Mouse (Mus musculus) cerebellum, adult 8-10 months (tissue): ENCODE measurements around the gene Dnpep.

Experiments
- DNase-seq: peaks from one replicate; pipeline ENCODE4 v3.0.0; 2022

Gene Dnpep

DNA sequence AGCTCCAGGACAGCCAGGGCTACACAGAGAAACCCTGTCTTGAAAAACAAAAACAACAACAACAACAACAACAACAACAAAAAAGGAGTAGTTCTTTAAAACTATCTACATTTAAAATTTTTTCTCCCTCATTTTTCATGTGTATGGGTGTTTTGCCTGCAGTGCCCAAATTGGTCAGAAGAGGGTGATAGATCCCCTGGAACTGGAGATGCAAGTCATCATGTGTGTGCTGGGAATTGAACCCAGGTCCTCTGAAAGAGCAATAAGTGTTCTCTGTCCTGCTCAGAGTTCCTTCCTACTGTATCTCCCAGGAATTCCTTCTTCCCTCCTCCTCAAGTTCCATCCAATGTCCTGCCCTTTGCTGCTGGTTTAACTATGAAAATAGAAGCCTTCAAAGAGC lies 9.7 kb upstream of the Dnpep start:
- DNase-seq: no peak

DNA sequence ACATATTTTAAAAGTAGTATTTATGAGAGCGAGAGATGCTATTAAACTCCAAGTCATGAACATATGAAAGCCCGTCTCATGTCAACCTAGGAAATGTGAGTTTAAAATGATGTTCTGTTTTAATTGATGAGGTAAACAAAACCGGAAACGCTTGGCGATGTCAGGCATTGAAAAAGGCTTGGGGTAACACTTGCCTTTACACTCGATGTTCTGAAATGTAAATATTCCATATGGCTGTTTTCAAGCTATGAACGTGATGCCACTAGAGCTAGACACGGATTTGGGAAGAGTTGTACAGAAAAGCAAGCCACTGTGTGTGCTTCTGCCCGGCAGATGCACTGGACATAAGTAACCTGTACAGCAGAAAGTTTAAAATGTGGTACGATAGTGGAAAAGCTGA lies 1.4 kb upstream of the Dnpep start:
- DNase-seq: no peak

DNA sequence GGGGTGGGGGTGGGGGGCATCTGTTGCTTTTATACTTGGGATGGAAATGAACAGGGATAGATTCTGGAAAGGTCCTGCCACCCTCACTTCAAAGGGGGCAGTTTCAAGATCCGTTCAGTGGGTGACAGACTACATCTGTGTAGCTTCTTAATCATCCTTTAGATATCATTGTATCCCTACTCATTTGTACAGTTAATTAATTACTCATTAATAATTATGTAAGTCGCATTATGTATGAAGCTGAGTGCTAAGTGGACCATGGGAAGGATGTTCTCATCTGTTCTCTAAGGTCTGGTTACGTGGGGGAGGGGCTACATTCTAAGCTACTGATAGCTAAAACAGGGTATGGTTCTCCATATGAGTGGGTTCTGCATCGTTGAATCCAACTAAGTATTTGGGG lies 946 bp upstream of the Dnpep start:
- DNase-seq: no peak

DNA sequence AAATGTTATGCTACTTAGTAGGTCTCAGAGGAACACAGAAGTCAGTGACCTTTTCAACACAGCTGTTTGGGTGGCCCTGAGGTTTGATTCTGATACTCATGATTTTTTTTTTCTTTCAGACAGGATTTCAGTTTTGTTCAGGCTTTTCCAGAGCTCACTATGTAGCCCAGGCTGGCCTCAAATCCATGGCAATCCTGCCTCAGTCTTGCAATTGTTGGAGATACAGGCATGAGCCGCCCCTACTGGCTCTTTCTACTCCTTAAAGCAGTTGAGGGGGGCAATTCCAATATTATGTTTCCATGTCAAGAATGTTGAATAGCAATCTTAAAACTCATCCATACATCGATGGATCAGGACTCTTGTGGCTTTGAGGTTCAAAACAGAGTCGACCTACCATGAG lies 511 bp upstream of the Dnpep start:
- DNase-seq: peak; percentile 44

DNA sequence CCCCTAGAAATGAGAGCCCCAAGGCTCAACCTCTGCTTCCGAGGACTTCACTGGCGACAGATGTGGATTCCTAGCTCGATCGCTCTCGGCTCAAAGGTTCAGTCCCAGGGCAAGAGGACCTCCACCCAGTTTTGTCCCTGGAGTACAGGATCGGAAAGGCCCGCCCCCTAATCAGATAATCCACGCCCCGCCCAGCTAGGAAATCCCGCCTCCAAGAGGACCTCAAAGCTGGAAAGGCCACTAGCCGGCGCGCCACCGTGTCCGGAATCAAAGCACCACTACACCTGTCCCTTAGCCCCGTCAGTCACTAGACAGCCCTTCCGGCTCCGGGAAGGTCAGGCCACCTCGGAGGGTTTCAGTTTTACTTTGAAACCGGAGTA lies 939 bp downstream of the Dnpep start:
- peak; percentile 87 for DNase-seq

DNA sequence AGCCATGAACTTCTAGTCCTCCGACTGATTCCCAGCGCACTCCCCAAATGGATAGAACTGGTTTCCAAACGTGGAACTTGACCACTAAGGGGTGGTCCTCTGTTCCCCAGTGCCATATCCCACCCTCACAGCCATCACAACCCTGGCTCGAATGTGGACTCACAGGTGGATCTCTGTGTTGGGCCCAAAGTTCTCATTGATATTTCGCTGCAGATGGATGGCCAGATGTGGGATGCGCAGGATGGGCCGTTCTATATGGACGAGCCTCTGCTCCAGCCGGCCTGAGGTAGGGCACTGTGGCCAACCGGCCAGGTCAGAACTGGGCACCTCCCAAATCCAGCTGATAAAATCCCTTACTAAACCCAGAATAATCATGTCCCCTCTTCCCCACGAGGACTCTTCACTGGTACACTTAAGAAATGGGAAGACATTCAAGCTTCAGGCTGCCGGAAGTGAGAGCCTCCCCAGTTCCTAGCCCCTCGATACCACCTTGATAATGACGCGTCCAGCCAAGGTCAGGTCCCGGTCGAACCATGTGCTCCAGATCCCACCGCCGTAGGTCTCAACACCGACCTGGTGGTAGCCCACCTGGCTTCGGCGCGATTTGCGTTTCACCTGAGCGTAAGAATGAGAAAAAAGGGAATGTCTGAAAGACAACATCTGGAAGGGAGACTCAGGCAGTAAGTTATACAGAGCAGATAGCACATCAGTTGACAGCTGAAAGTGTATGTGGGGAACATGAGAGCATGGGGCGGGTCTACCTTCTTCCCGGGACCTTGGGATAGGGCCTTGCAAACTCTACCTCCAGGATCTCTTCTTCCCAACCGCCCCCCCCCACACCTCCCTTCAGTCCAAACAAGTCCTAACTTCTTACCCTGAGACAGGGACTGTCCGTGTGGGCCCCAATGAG lies 2.1 kb downstream of the Dnpep start:
- peak; percentile 50 for DNase-seq

DNA sequence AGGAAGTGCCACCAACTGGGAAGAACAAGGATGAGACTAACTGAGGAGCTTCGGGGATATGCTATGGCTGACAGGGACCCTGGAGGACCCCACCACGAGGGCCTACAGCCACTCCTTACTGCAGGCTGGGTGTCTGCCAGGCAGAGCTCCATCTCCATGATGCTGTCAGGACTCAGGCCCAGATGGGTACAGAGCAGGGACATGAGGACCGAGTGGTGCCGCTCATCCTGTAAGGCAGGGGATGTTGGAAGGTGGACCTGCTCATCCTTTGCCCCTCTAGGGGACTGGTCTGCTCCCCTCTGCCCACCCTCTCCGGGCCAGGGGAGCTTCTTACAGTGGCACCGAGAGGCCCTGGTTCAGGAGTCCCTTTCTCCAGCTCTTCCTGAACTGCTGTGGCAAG lies 2.8 kb downstream of the Dnpep start:
- DNase-seq: peak; percentile 28

DNA sequence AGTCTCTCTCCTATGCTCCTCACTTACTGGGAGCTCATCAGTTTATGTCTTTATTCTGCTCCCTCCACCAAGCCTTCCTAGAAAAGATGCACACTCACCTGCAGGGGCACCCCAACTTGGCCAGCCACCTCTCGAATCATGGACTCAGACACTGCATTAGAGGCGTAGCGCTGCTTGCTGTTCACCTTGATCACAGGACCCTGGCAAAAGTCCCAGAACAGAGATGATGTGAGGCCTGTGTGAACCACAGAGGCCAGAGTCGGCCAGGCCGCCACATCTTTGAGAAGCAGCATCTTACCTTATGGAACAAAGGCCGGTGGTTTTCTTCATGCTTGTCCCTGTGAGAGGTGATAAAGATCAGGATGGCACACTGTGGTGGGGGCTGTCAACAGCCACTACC lies 6.1 kb downstream of the Dnpep start:
- no peak for DNase-seq

DNA sequence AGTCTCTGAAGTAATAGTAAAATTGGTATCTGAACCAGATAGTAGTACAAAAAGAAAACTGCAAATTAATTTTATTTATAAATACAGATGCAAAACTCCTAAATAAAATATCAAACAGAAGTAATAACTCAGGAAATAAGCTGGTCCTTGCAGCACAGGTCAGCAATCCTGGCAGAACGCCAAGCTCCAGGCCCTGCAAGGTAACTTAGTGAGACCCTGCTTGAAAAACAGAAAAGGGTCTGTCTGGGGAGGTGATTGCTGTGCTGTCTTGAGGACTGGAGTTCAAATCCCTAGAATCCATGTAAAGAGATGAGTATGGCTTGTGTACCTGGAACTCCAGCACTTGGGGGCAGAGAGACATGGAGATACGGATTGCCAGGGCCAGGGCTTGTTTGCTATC lies 13.1 kb downstream of the Dnpep start:
- no peak for DNase-seq

DNA sequence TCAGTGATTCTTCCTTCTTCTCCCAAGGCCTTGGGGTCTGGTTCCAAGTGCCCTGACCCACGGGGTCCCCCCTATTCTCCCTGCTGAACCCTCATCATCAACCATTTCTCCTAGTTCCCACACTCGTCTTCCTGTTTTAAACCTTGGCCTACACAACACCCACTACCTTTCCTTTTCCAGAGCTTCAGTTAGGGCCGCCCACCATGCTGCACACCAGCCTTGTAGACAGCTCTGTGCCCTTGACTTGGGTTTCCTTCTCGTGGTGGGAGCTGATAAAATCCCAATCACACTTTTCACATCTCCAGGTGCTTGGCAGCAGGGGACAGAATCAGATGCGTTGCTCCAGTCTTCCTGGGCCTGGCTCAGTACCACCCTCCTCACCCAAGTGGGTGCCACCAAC lies 23.5 kb downstream of the Dnpep start:
- DNase-seq: no peak

DNA sequence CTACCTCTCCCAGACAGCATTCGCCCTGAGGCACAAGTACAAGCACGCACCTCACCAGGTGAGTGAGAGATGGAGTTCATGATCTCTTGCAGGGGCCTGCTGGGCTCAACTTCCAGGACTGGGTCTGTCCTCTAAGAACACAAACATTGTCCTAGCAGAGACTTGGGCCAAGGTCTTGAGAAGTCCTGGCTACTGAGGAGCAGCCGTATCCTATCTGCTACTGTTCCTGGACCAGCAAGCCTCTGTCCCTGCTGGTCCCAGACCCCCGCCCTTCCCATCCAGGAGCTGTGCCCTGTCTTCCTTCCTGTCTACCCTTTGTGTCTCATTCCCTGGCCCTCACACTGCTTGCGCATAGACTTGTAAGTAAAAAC lies 24.5 kb downstream of the Dnpep start:
- no peak for DNase-seq

DNA sequence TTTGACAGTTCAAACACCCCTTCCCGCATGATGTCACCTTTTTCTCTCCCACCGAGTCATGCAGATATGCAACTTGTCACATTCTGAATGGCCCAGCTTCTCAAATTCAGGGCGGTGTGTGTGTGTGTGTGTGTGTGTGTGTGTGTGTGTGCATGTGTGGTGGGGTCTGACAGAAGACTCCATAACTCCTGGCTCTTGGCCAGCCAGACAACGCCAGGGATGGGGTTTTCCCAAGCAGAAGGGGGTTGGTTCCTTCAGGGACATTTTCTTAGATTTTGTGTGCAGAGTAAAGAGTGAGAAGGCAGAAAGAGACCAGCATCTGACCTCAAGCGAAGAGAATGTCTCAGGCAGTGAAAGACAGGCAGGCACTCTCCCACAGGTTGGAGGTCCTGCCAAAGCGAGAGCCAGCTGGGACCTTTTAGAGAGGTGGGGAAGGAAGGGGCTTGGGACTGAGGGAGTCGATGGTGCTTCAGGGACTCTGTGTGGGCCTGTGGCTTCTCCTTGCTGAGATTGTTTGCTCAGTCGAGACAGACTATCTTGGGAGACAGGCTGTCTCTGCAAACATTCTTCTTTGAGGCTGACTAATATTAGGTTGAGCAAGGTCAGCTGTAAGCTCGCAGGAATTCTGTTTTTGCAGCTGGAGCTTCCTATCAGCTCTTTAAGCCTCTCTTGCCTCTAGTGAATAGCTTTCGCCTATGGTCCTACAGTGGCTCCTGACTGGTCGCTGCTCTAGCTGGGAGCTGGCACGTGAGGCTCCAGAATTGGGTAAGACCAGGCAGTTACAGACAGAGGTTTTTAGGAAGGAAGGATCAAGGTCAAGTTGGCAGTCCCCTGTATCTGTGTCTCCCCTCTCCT lies 25.1 kb downstream of the Dnpep start:
- no peak for DNase-seq

DNA sequence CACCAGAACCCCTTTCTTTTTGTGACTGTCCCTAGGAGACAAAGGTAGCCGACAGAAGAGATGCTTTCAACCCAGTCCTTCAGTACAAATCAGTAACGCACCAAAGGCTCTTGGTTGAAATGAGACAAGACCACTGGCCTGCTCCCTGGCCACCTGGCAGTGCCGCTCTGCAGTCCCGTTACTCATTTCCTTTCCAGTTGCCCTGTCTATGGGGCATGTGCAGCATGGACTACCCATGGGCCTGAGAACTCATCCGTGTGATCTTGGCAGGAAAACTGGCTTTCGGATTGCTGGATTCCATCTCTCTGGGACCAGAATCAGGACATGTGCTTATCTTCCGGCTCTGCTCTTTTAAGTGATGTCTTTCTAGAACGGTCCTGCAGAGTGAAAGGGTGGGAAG lies 26.5 kb downstream of the Dnpep start:
- DNase-seq: no peak

DNA sequence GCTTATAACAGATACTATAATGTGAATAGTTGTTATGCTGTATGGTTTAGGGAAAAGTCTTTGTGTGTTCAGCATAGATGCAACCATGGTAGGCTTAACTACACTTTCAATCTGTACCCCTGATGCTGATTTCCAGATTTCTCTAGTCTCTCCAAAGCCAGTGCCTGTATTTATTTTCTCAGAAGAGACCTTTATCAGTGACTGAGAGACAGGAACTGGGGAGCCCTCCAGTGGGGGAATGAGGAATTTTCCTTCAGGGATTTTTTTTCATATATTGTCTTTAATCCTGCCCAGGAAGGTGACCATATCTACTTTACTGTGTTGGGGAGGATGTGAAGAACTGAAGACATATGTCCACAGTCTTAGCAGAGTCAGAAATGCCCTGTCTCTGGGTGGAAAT lies 27.2 kb downstream of the Dnpep start:
- peak; percentile 72 for DNase-seq

DNA sequence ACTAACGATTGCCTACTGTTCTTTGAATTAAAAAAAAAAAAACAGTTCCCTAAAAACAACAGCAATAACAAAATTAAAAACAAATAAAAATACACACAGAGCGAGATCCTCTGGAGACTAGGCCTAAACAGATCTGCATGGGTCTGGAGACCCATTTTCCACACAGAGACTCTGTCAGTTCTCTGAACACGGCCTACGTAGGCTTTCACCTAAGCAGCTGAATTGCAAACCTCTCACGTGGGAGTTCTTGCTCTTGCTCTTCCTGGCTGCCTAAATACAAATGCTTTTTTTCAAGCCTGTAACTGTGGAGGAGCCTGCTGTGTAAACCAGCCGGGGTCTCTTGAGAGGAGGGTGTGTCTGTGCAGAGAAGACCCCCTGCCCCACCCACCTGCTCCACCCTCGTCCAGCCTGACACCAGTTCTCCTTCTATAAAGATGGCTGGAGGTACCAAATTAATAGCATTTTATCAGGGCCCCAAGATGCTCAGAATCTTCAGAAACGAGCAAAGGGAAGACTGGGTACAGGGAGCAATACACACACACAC lies 27.8 kb downstream of the Dnpep start:
- DNase-seq: no peak

DNA sequence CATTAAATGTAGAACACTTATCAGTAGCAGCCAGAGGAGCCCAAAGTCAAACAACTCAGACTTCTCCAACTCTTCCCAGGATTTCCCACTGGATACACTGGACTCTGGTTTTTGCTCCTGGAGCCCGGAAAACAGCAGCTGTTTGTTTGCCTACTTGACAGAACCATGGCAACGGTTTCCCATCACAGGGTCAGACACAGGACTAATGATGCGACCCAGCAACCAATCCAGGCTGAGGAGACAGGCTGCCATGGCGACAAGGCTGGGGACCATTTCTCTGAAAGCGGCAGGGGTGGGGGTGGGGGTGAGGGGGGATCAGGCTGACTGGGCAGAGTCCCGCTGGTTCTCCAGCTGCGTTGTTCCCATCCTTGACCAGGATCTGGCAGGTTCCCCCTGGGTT lies 28.4 kb downstream of the Dnpep start:
- DNase-seq: no peak

DNA sequence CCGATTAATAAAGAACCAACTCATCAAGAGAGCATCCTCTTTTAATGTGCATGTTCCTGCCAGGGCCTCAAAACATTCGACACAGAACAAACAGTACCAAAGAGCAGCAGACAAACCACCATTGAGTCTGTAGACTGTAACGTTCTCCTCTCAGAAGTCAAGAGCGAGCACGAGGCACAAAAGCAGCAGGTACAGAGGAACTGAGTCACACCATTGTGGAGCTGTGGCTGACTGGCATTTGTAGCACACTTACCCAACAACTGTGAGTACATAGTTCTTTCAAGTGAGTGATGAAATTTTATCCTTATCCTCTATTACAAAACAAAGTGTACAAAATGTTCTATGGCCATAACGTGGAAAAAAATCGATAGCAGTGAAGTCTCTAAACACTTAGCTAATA lies 32.9 kb downstream of the Dnpep start:
- no peak for DNase-seq

DNA sequence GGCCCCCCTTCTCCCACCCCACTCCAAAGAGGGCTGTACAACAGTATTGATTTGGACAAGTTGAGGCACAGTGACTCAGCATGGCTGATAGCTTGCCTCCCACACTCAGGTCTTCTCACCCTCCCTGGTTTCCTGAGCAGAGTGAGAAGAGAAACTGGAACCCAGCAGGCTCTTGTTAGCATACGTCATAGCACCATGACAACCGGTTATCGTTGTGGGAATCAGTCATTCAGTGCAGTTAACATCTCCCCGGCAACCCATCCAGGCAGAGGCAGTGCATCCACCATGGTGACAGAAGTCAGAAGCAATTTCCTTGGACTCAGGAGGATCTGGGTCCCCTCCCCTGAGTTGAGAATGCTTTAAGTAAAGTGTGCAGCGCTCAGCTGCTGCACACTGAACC lies 34.8 kb downstream of the Dnpep start:
- no peak for DNase-seq

DNA sequence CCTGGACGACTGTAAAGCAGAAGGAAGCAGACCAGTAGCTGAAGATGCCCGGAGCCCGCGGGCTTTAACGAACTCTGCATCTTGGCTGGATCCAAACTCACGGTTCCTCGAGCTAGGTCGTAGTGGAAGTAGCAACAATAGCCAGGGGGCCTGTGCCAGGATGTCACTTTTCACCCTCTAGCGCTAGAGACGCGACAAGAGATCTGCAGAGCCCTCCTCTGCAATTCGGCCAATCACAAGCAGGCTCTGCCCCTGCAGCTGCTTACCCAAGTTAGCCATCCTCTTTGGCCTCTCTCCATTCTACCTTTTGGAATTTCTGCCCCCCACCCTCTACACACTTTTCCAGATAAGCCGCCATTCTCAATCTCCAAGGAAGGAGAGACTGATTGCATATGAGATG lies 39.6 kb downstream of the Dnpep start, which contains the start of gene Resp18:
Gene Resp18, minus strand, starts transcription at position 188 of the 400 bp plus-strand sequence.
- peak; percentile 40 for DNase-seq

DNA sequence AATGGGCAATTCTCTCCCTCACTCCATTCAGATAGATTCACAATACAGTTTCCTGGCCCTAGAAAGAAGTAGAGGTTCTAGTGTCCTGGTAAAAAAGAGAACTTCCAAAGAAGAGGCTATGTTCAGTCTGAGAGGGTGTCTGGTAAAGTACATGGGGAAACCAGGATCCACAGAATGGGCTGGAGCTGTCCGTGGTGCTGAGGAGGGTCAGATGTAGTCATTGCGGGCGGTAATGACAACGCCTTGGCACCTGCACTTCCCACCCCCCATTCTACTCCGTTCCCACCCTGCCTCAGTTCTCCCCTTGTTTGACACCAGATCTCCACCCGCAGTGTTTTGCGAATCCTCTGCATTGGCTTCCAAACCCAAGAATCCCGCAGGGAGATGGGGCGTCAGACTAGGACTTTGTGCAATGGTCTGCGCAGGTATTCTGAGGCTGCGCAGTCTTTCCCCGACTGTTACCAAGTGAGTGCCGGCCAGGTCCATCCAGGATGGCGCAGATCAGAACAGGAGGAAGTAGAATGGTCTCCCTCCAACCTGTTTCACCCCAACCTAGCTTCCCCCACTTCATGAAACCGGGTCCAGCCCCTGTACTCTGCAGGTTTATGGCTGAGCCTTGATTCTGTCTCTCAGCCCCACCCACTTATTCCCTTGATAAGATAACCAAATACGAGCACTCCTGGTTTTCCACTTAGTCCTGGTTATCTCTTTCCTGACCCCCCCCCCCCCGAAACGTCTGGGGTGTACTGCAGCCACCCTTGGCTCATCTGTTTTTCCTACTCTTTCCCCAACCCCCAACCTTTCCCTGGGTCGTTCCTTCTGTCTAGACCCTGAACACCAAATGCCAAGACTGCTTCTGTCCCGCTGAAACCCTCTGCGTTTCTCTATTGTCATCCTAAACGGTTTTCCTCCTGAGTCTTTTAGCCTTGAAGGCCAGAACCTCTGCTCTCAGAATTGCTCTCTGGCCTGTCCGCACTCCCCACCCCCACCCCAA lies 40.3 kb downstream of the Dnpep start:
- peak; percentile 28 for DNase-seq

DNA sequence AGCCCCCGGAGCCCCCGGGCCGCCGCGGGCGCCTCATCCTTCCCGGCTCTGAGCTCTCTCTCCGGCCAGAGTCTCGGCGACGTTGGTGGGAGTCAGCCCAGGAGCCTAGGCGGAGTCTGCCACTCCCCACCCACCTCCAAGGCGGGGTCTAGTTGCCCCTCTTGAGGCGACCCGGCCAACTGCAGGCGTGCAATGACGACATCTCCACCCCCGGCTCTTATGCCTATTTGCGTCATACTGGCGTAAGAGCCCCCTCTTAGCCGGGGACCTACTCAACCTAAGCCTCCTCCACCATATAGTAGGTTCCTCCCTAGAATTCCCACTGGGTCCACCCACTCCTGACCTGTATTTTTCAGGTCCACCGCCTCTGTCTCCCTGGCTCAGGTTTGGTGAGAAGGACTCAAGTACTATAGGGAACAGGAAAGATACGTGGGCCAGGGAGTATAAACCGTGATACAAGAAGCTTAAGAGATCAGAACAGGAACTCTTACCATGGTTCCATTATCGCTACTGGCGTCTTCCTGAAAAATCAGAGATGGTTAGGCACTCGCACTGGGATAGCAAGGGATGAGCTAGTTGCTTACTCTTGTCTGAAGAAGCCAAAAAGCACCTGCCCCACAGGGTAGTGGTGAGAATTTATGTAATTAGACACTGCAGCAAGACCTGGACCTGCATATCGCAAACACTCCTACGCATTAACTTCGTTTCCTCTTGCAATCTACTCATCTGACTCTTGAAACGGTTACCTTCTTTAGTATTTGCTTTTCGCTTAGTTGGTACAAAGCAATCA lies 53.5 kb downstream of the Dnpep start, which contains the start of gene Ptprn:
Gene Ptprn, minus strand, starts transcription at position 412 of the 790 bp plus-strand sequence.
- DNase-seq: peak; percentile 78
